Mouse (Mus musculus) cerebellum, adult 11-12 months (tissue): ENCODE measurements around the gene Hapln4.
A peak's percentile ranks its signal among the peaks of the same experiment; 100 is the strongest.

Source experiments
- DNase-seq: peaks from one replicate; pipeline ENCODE4 v3.0.0; 2022

The Hapln4 gene

GRCm38 (mm10) chr8:70100241-70100640 lies 17.0 kb downstream of the Hapln4 start:
- DNase-seq, result no peak

DNA sequence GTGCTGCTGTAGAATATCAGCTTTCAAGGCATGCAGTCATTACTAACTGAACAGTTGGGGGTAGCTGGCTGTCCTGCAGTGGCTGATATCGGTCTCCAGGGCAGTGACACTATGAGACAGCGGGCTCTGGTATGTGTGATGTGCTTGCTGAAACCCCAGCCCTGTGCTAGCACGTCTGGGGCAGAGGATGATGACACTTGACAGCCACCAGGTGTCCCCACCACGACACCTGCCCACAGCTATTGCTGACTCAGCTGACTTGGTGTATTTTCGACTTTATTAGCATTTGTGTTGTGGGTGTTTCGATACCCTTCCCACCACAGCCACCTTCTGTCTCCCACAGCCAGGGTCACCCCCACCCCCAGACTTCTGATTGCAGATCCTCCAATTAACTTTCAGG lies 21.2 kb downstream of the Hapln4 start:
- DNase-seq, result no peak

DNA sequence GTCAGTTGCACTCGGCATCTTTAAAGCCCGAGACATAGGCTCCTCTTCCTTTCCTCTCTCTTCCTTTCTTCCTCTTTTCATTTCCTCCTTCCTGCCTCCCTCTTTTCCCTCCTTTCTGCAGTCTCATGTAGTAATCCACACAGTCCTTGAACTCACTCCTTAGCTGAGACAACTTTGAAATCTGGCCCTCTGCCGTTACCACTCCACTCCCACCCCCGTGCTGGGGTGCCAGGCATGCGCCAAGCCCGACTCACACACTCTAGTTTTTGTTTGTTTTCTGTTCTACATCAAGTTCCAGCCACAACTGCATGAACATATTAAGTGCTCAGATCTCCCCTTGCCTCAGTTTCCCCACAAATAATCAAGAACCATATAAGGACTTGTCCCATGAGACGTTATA lies 21.7 kb downstream of the Hapln4 start:
- DNase-seq, result no peak

DNA sequence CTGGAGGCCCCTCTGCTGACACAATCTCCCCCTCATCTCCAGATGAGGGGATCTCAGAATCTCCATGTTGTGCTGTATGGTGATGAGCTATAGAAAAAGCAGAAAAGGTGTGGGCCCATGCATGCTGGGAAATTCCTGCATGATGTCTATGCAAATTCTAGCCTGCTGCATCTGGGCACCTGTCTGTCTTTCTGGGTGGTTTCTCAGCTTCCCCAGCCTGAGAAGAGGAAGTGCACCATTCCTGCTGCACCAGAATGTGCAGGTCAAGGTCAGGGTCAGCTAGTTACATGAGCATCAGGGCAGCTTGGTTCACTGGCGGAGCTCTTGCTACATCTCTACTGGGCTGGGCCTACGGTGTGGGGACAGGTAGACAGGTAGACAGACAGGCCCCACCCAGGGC lies 27.2 kb downstream of the Hapln4 start:
- DNase-seq, result no peak

GRCm38 (mm10) chr8:70111192-70111795 lies 28.0 kb downstream of the Hapln4 start:
- no peak for DNase-seq

DNA sequence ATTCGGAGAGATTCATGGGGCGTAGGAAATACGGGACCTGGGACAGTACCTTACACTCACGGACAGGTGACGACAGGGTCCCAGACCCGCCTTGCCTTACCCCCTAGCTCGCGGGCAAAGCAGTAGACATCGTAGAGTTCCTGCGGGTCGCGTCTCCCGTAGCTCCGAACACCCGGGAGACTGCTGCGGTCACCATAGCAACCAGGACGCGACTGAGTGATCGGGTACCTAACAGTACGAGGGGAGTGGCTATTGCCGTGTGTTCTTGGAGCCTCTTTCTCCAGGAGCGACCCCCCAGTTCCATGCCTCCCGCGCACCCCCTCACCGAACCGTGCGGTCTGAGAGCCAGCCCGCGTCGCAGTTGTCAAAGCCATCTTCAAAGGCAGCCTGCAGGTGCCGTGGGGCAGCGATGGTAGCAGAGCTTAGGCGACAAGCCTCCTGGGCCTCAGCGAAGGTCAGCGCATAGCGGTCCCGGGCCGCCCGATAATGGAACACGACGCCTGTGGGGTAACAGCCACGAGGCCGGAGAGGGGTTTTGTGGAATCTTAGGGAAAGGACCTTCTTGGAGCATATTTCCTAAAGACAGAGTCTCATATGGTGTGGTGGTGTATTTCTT lies 29.3 kb downstream of the Hapln4 start:
- no peak for DNase-seq

- DNase-seq, result no peak
Observed at GRCm38 (mm10) chr8:70114488-70114887, 31.2 kb downstream of the Hapln4 start.

DNA sequence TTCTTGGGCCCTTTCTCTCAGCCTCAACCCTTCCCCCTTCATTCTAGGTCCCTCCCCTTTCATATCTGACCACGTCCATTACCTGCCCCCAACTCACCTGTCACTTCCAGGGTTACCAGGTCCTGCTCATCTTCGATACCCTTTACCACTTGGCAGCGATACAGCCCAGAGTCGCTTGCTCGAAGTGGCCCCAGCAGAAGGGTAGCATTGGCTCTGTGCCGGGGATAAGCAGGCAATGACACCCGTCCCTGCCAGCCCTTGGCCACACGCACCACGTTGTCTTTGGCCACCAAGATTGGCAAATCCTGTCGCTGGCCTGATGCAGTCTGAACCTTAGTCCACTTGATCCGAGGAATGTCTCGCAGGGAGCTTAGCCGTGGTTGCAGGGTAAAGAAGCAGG lies 31.6 kb downstream of the Hapln4 start:
- DNase-seq, result no peak

DNA sequence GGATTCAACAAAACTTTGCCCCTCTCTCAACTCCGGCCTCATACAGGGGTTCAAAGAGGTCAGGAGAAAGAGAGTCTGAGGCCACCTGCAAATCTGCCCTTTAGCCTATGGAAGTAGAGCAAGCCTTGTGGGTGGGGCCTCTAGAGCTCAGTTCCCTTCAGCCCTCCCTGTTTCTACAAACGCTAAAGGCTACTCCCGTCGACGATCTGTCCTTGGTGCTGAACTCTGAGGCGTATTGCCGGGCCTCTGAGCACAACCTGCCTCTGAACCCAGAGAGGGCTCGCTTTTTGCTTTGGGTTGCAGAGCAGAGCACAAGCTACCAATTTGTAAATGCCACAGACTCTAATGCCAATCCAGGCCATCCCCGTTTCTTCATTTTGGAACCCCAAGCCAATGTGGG lies 34.4 kb downstream of the Hapln4 start:
- no peak for DNase-seq

DNA sequence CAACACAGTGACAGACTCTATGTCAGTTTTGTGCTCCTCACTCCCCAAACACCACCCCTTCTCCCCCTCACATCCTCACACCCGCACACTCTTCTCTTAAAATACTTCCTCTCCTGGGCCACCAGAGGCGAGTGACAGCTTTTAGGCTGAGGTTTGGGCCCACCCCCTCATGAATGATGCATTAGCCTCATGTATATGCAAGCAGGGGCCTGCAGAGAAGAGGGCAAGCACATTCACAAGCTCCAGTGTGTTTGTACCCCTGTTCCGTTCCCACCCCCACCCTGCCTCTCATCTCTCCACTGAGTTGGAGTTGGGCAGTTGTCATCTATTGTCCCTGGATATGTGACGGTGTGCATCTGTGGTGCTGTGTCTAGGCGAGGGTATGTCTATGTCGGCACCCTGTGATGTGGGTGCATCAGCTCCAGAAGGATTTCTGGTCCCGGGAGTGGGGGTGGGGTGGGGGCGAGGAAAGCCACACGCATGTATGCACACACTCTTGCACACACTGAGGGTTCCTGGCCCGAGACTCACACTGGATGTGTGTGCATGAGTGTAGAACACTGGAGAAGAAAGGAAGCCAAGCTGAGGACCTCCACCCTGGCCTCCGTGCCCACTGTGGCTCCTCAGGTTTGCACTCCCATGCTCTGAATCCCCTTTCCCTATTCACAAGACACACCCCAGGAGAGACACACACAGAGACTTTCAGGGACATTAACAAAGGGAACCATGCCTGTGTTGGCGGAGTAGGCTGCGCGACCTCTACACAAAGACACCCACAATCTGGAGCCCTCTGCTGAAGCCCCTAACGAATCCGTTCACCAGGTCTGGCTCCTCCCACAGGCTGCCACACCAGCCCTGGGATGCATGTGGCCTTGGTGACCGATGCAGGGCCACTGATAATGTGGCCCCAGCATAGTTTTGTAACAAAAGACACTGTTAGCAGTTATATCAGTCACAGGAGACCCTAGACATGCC lies 35.8 kb downstream of the Hapln4 start:
- DNase-seq, result no peak

- DNase-seq, result peak; percentile 88
Observed at GRCm38 (mm10) chr8:70120667-70121066, 37.4 kb downstream of the Hapln4 start, which contains the start of gene Ncan. Gene Ncan, minus strand, starts transcription at chr8:70120873.

- DNase-seq, result no peak
Observed at GRCm38 (mm10) chr8:70122863-70123262, 39.6 kb downstream of the Hapln4 start.

DNA sequence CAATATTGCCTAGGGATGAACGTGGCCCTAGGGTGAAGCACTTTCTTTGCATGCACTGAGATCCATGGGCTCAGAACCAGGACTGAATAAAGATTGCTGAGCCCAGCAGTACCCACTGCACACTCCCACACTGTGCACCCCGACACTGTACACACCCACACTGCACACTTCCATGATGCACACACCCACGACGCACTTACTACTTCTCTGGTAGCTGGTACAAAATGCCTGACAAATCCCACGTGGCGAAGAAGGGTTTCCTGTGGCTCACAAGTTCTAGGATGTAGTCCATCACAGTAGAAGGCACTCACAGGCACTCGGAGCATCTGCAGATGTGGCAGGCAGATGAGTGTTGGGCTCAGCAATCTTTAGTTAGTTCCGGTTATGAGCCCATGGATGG lies 41.7 kb downstream of the Hapln4 start:
- DNase-seq, result no peak

GRCm38 (mm10) chr8:70128435-70128834 lies 45.2 kb downstream of the Hapln4 start:
- no peak for DNase-seq

DNA sequence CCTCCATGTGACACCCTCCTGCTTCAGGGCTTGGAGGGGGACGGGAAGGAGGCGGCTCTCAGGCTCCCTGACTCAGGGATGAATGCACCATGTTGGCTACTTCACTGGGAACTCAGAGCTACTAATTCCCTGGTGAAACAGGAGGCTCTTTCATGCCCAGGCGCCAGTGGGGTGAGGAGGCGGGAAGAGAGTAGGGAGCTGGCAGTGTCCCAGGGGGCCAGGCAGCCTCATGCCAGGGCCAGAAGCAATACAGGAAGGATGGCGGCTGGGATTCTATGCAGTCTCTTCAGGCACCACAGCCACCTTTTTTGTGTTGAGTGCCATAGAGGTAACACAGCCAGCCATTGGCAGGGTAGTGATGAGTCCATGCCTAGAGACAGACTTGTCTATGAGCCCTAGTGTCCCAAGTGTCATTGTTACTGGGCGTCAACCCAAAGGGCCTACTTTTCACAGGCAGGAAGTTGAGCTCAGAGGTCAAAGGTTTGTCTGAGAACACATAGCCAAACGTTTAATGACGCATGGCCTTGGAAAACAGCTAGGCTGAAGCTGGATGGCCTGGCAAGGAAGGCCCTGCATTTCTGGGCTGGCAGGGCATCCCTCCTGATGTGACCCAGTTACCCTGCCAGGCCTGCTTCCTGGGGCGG lies 46.2 kb downstream of the Hapln4 start:
- DNase-seq, result peak; percentile 65

GRCm38 (mm10) chr8:70130066-70130465 lies 46.8 kb downstream of the Hapln4 start:
- no peak for DNase-seq

- peak; percentile 82 for DNase-seq
Observed at GRCm38 (mm10) chr8:70131166-70131883, 48.1 kb downstream of the Hapln4 start, which contains the start of gene Nr2c2ap. Gene Nr2c2ap, plus strand, starts transcription at chr8:70131333.

DNA sequence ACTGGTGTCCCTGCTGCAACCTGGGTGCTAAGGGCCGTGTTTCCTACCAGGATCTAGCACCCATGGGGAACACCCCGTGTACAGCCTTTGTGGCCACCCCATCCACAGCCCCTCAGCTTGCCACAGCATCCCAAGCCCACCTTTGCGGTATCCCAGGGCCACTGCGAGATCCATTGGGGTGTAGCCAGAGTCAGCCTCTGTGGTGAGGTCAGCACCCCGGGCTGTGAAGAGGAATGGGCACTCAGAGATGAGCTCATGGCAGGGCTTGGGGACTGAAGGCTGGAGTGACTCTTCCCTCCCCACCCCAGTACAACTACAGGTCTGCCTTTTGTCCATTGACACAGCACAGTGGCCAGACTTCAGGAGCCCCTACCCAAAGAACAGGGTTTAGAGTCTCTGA lies 50.8 kb downstream of the Hapln4 start:
- no peak for DNase-seq

GRCm38 (mm10) chr8:70134931-70135330 lies 51.7 kb downstream of the Hapln4 start:
- no peak for DNase-seq

DNA sequence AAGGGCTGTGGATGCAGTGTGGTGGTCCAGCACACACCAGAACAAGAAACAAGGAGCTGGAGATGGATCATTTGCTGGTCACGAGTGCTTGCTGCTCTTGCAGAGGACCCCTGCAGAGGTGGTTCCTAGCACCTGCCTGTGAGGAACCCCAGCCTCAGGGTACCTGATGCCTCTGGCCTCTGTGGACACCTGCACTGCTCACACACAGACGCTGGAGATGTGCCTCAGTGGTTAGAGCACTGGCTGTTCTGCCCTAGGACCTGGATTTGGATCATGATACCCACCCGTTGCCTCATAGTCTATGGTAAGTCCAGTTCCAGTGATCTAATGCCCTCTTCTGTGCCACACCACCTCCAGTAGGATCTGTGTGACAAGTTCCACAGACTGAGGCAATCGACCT lies 53.3 kb downstream of the Hapln4 start:
- no peak for DNase-seq

DNA sequence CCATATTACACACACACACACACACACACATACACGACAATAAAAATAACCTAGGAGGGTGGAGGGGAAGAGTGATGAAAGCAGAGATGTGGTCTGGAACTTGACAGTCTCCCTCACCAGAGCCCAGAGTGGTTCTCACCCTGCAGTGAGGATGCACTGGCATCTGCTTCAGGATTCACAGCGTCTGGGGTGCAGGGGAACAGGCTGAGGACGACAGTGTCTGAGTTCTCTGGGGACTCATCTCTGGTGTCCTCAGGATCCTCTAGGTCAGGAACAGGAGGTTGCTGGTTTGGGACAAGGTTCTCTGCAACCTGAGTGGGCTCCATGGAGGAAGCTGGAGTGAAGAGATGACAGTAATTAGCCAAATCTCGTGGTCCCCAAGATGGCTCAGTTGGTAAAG lies 54.6 kb downstream of the Hapln4 start:
- DNase-seq, result no peak

GRCm38 (mm10) chr8:70139026-70139857 lies 56.0 kb downstream of the Hapln4 start, which contains the start of the genes Rfxank, Borcs8 and Mef2b:
Gene Rfxank, minus strand, starts transcription at chr8:70139154.
Gene Borcs8, plus strand, starts transcription at chr8:70139499.
Gene Mef2b, plus strand, starts transcription at chr8:70139711.
- peak; percentile 99 for DNase-seq
